Mouse (Mus musculus): ENCODE data around the gene Pfdn6. TPM values are rescaled to one million over a fixed set of nuclear protein-coding genes. Genes with fewer than 3 reads are reported as not detected.

The Pfdn6 gene
- polyA plus RNA-seq, 1 experiment from 2014 or later = 240 TPM

DNA sequence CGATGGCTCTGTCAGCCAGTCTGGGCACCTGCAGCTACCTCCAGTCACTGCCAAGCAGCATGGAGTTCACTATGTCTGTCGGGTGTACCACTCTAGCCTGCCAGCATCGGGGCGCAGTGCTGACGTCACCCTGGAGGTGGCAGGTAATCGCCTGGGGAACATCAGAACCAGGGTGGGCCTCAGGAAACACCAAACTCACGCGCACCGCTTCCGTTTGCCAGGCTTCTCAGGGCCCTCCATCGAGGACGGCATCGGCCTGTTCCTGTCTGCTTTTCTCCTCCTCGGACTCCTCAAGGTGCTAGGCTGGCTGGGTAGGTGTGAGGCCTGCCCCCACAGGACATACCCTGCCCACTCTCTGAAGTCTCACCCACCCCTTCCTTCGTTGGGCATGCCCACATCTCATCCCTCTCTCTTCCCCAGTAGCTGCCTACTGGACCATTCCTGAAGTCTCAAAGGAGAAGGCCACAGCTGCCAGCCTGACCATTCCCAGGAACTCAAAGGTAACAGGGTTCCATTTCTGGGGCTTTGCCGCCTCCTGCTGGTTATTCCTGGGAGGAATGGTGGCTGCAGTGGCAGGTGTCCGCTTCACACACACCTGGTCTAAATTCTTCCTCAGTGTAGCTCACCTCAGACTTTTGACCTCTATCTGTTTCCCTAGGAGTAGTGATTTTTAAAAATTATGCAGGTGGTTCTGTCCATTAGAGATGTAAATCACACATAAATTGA is 13.8 kb downstream of the Pfdn6 start:
- H3K27me3 ChIP-seq (ENCODE audit: low read depth, poor library complexity, severe bottlenecking) = no peaks in the 10 kb centered on the region
- no peaks in the 10 kb centered on the region for H3K9me3 ChIP-seq (replicated peaks)
- no peak for DNase-seq (ENCODE audit: low spot score)
- 73% methylated on average over 17 of the region's 17 CpGs for WGBS
- peaks cover 34% of the 10 kb centered on the region for H3K4me1 ChIP-seq
- peak overlapping the region; percentile 23; the same call in 1 of the 2 replicates for H3K4me3 ChIP-seq
- H3K36me3 ChIP-seq = peaks cover 22% of the 10 kb centered on the region
- no peak overlapping the region for H3K27ac ChIP-seq (replicated peaks)

DNA sequence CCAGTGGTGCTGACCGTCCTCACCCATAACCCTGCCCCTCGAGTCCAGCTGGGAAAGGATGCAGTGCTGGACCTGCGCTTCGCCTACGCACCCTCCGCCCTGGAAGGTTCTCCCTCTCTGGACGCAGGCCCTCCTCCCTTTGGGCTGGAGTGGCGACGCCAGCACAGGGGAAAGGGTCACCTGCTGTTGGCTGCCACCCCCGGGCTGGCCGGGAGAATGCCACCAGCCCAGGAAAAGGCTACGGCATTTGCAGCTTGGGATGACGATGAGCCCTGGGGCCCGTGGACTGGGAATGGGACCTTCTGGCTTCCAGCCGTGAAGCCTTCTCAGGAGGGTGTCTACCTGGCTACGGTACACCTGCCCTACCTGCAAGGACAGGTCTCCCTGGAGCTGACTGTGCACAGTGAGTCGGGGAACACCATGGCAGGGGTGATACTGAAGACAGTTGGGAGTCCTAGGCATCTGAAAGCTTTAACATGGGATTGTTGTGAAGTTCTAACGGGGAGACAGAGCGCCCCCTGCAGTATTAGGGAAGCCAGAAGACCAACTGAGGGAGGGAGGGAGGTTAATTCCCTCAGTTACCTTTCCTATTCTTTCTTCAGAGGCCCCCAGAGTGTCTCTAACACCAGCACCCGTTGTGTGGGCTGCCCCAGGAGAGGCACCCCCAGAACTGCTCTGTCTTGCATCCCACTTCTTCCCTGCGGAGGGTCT is 14.6 kb downstream of the Pfdn6 start:
- Histone ChIP-seq H3K27me3 (ENCODE audit: low read depth, poor library complexity, severe bottlenecking) (no peaks in the 10 kb centered on the region), H3K4me1 (peaks cover 33% of the 10 kb centered on the region), H3K4me3 (peak overlapping the region; percentile 23; the same call in 1 of the 2 replicates), H3K36me3 (peaks cover 22% of the 10 kb centered on the region), H3K9me3 (replicated peaks) (no peaks in the 10 kb centered on the region), H3K27ac (replicated peaks) (no peak overlapping the region)
- 84% methylated on average over 21 of the region's 21 CpGs for WGBS
- no peak for DNase-seq (ENCODE audit: low spot score)

DNA sequence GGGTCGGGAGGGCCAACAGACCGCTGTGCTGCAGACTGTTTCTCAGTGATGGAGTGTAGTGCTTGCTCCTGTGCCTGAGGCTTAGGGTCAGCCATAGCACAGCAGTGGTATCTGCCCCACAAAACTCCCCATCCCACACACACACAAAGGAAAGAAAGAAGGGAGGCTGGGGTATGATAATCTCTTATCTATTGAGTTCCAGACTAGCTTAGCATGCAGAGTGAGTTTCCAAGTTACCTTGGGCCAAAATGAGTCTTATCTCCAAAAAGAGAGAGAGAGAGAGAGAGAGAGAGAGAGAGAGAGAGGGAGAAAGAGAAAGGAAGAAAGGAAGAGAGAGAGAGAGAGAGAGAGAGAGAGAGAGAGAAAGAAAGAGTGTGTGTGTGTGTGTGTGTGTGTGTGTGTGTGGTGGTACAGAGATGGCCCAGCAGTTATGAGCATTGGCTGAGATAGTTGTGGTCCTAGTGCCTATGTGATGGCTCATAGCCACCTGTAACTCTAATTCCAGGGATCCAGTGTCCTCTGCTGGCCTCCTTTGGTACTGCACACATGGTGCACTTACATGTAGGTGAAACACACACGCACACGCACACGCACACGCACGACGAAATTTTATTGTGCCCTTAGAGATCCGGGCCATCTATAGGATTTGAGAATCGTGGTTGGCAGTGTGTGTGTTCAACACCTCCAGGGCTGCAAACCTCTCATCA is 15.4 kb downstream of the Pfdn6 start:
- H3K4me3 ChIP-seq = no peak overlapping the region
- H3K4me1 ChIP-seq = peaks cover 33% of the 10 kb centered on the region
- no peaks in the 10 kb centered on the region for H3K27me3 ChIP-seq (ENCODE audit: low read depth, poor library complexity, severe bottlenecking)
- peaks cover 22% of the 10 kb centered on the region for H3K36me3 ChIP-seq
- no peaks in the 10 kb centered on the region for H3K9me3 ChIP-seq (replicated peaks)
- no peak overlapping the region for H3K27ac ChIP-seq (replicated peaks)
- no peak for DNase-seq (ENCODE audit: low spot score)
- 83% methylated on average over 10 of the region's 10 CpGs for WGBS

DNA sequence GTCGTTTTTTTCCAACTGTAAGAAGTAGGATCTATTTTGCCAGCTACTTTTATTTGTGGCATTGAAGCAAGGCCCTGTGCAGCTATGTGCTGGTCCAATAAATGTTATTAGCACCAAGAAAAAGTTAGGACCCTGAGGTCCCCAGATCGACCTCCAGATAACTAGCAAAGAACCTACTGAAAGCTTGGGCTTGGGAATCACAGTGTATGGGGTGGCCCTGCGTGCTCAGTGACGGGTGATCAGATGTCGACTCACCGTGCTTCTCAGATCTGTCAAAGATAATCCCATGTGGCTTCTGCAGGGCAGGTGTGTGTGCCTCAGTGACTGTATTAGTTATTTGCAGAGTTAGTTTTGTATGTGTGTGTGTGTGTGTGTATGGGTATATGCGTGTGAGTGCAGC is 18.8 kb downstream of the Pfdn6 start:
- Histone ChIP-seq H3K4me1 (peaks cover 49% of the 10 kb centered on the region), H3K27me3 (ENCODE audit: low read depth, poor library complexity, severe bottlenecking) (peaks cover 18% of the 10 kb centered on the region), H3K27ac (replicated peaks) (no peak overlapping the region), H3K4me3 (peak overlapping the region; percentile 74; the same call in 1 of the 2 replicates), H3K36me3 (peaks cover 34% of the 10 kb centered on the region), H3K9me3 (replicated peaks) (no peaks in the 10 kb centered on the region)
- DNase-seq (ENCODE audit: low spot score) = no peak
- WGBS = 90% methylated on average over 7 of the region's 7 CpGs

DNA sequence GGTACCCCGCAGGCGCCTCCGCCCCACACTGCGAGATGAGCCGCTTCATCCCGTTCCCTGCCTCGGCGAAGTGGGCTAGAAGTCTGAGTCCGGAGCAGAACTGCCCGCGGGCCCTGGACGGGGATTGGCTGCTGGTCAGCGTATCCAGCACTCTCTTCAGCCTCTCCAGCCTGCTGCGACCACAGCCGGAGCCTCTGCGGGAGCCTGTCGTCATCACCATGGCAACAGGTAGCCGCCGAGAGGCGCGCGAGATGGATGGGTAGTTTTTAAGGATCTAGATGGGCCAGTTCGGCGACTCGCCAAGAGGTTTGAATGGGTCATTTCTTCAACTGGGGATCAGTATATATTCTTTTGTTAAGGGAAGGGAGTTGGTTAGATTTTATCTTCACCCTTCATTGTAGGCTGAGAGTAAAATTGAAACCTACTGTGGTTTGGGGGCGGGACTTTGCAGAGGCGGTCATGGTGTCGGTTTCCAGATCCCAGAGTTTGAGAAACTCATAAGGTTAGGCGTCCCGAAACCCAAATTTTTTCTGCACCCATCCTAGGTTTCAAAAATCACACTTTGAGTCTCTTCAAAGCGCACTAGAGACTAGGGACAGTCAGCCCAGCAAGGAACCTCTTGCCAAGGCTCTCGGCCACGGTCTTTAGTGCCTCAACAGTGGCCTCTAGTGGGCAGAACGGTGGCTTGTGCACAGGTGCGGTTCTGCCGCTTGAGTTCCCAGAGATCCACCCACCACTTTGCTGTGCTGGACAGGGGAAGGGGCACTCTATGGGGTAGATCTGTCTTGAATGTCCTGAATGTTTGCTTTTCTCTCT is 19.7 kb downstream of the Pfdn6 start:
- H3K9me3 ChIP-seq (replicated peaks) = no peaks in the 10 kb centered on the region
- H3K27me3 ChIP-seq (ENCODE audit: low read depth, poor library complexity, severe bottlenecking) = peaks cover 18% of the 10 kb centered on the region
- peaks cover 25% of the 10 kb centered on the region for H3K36me3 ChIP-seq
- peak overlapping the region; percentile 74 for H3K4me3 ChIP-seq
- DNase-seq (ENCODE audit: low spot score) = peak; percentile 88
- WGBS = under 1% methylated on average over 36 of the region's 36 CpGs
- peaks cover 50% of the 10 kb centered on the region for H3K4me1 ChIP-seq
- H3K27ac ChIP-seq (replicated peaks) = peak overlapping the region; percentile 83

DNA sequence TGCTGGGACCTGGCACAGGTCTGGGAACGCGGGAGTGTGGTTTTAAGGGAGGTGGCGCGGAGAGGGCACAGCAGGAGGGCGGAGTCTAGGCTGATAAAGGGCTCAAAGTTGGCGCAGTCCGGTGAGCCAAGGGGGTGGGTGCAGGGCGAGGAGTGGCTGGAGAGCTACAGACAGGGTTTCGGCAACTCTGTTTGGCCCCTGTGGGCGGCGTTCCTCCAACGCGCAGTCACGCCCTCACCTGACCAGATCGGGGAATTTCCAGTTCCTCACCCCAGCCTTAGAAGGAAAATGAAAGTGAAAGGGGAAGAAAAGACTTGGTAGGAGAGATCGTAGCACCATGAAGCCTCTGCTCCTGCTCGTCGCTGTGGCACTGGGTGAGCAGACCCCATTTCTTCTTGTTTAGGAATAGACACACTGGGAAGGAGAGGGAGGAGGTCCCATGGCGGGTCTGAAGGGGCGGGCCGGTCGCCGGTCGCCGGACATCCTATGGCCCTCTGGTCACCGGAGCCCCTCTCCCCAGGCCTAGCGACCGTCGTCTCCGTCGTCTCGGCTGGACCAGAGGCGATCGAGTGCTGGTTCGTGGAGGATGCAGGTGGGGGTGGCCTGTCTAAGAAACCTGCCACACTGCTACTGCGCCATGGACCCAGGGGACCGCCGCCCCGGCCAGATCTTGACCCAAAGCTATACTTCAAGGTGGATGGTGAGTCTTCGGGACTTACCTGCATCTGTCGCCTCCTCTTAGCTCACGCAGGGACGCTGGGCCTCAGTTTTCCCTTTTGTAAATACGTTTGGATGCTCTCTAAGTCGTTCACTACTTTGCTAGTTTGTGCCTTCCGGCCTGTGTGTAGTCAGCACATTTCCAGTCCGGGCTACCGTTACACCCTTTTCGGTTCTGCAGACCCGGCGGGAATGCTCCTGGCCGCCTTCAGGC is 20.5 kb downstream of the Pfdn6 start:
- peak overlapping the region; percentile 74 for H3K4me3 ChIP-seq
- peaks cover 18% of the 10 kb centered on the region for H3K27me3 ChIP-seq (ENCODE audit: low read depth, poor library complexity, severe bottlenecking)
- H3K27ac ChIP-seq (replicated peaks) = peak overlapping the region; percentile 83
- H3K4me1 ChIP-seq = peaks cover 59% of the 10 kb centered on the region
- DNase-seq (ENCODE audit: low spot score) = peak; percentile 48
- WGBS = under 1% methylated on average over 52 of the region's 52 CpGs
- H3K9me3 ChIP-seq (replicated peaks) = no peaks in the 10 kb centered on the region
- H3K36me3 ChIP-seq = peaks cover 24% of the 10 kb centered on the region

DNA sequence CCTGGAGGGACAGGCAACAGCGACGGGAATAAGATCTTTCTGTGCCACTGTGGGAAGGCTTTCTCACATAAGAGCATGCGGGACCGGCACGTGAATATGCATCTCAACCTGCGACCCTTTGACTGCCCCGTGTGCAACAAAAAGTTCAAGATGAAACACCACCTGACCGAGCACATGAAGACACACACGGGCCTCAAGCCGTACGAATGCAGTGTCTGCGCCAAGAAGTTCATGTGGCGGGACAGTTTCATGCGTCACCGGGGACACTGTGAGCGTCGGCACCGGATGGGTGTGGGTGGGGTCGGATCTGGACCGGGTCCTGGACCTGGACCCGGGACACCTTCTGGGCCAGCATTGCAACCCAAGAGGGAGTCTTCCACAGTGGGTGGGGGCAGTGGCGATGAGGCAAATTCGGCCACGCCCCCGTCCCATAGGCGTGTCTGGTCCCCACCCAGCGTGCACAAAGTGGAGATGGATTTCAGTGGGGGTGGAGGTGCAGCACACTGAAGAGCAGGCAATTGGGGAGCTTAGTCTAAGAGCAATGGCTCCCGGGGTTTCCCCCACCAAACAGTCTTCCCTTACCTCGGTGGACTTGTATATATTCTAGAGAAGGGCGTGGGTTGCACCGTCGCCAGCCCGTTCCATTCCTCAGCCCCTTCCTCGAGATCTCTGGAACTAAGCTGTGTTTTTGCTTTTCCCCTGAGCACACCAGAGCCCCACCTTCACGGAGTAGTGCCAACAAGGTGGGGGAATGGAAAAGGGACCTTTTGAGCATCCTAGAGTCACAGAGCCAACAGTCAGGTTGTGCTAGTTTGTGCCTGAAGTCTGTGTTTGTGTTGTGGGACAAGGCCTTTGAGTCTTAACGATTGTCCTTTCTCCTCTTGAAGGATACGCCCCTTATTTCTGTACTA is 21.6 kb downstream of the Pfdn6 start:
- no peak for DNase-seq (ENCODE audit: low spot score)
- Histone ChIP-seq H3K9me3 (replicated peaks) (no peaks in the 10 kb centered on the region), H3K27ac (replicated peaks) (no peak overlapping the region), H3K4me3 (peak overlapping the region; percentile 74), H3K4me1 (peaks cover 67% of the 10 kb centered on the region), H3K36me3 (peaks cover 35% of the 10 kb centered on the region), H3K27me3 (ENCODE audit: low read depth, poor library complexity, severe bottlenecking) (peaks cover 18% of the 10 kb centered on the region)
- 63% methylated on average over 37 of the region's 37 CpGs for WGBS

DNA sequence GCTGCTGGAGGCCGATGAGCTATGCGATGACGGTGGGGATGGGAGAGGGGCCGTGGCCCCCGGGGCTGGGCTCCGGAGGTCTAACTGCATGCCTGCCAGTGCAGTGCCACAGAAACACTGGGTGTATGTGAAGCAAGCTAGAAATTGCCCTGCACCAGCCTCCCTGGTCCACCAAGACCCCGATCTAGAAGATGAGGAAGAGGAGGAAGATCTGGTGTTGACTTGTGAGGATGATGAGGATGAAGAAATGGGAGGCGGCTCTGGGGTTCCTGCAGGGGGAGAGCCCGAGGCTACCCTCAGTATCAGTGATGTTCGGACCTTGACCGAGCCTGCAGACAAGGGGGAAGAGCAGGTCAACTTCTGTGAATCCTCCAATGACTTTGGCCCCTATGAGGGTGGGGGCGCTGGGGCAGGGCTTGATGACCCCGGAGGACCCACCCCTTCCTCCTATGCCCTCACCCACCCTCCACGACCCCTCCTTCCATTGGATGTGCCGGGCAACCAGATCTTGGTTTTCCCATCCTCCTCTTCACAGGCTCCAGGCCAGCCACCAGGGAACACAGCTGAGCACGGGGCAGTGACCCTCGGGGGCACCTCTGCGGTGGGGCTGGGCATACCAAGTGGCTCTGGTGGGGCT is 22.4 kb downstream of the Pfdn6 start:
- peaks cover 67% of the 10 kb centered on the region for H3K4me1 ChIP-seq
- no peak for DNase-seq (ENCODE audit: low spot score)
- peak overlapping the region; percentile 74 for H3K4me3 ChIP-seq

DNA sequence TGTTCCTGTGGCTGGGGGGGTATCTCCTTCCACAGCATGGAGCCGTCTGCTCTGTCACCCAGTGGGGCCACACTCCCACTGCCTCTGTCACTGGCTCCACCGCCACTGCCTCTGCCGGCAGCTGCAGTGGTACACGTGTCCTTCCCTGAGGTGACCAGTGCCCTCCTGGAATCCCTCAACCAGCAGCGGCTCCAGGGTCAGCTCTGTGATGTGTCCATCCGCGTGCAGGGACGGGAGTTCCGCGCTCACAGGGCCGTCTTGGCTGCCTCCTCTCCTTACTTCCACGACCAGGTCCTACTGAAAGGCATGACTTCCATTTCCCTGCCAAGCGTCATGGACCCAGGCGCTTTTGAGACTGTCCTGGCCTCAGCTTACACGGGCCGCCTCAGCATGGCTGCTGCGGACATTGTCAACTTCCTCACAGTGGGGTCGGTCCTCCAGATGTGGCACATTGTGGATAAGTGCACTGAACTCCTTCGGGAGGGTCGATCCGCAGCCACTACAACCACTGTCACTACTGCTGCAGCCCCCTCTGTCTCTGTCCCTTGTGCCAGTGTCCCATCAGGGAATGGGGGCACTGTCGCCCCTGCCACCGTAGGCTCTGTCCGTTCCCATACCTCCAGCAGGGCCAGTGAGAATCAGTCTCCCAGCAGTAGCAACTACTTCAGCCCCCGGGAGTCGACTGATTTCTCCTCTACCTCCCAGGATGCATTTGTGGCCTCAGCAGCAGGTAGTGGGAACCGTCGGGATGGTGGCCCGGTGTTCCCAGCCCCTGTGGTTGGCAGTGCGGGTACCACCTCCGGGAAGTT is 23.1 kb downstream of the Pfdn6 start:
- Histone ChIP-seq H3K9me3 (replicated peaks) (no peaks in the 10 kb centered on the region), H3K4me1 (peaks cover 70% of the 10 kb centered on the region), H3K4me3 (peak overlapping the region; percentile 74), H3K36me3 (peaks cover 50% of the 10 kb centered on the region), H3K27me3 (ENCODE audit: low read depth, poor library complexity, severe bottlenecking) (peaks cover 18% of the 10 kb centered on the region), H3K27ac (replicated peaks) (0 out of 2 replicates have a peak overlapping the region, but pooled peaks have one; percentile 97)
- no peak for DNase-seq (ENCODE audit: low spot score)
- 75% methylated on average over 31 of the region's 31 CpGs for WGBS

More for the DNA sequence above, 22.4 kb downstream of the Pfdn6 start:
- Histone ChIP-seq H3K27ac (replicated peaks) (0 out of 2 replicates have a peak overlapping the region, but pooled peaks have one; percentile 13), H3K27me3 (ENCODE audit: low read depth, poor library complexity, severe bottlenecking) (peaks cover 18% of the 10 kb centered on the region), H3K9me3 (replicated peaks) (no peaks in the 10 kb centered on the region), H3K36me3 (peaks cover 42% of the 10 kb centered on the region)
- 82% methylated on average over 18 of the region's 18 CpGs for WGBS

DNA sequence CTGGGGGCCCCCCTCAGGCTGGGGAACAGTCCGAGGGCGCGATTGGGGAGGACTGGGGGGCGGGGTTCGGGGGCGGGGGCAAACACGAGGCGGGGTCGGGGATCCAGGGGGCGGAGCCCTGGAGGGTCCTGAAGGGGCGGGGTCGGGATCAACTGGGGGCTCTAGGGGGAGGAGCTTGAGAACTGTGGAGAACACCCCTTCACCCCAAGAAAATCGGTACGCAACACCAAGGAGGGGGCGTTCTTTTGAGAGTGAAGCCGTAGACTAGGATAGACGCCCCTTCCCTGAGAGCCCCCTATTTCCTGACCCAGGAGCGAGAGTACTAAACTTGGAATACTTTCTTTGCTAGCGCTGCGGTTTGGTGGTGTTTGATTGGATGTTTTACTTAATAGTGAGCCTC is 23.8 kb downstream of the Pfdn6 start:
- peak overlapping the region; percentile 74 for H3K4me3 ChIP-seq
- peak overlapping the region; percentile 97 for H3K27ac ChIP-seq (replicated peaks)
- H3K36me3 ChIP-seq = peaks cover 57% of the 10 kb centered on the region
- DNase-seq (ENCODE audit: low spot score) = no peak
- no peaks in the 10 kb centered on the region for H3K9me3 ChIP-seq (replicated peaks)
- peaks cover 18% of the 10 kb centered on the region for H3K27me3 ChIP-seq (ENCODE audit: low read depth, poor library complexity, severe bottlenecking)
- WGBS = 2% methylated on average over 18 of the region's 20 CpGs
- peaks cover 76% of the 10 kb centered on the region for H3K4me1 ChIP-seq
